Mouse (Mus musculus) hindbrain, embryonic 13.5 days (tissue): ENCODE data around the gene Pou2f2. TPM values are rescaled to one million over a fixed set of nuclear protein-coding genes. Genes with fewer than 3 reads are reported as not detected.
A peak's percentile ranks its signal among the peaks of the same experiment; 100 is the strongest.

Experiments used
- ATAC-seq: fragments of 200-750 bp; cut with Nextera tagmentation; 2 replicates; pipeline ENCODE4 v1.8.0; 2017; ENCODE audit warnings: moderate TSS enrichment; ENCODE audit not compliant: low FRiP score
- H3K27ac ChIP-seq: fragments of 300-500 bp; sonication (generic); 2 replicates; pipeline ENCODE4 v1.5.1; 2015; ENCODE audit warnings: inconsistent platforms, mild to moderate bottlenecking, moderate library complexity
- H3K27me3 ChIP-seq: fragments of 300-500 bp; sonication (generic); 2 replicates; pipeline ENCODE4 v1.6.1; 2015; ENCODE audit warnings: mild to moderate bottlenecking, inconsistent platforms
- H3K36me3 ChIP-seq: fragments of 300-500 bp; sonication (generic); 2 replicates; pipeline ENCODE4 v1.6.1; 2015; ENCODE audit warnings: mild to moderate bottlenecking, inconsistent platforms
- H3K4me1 ChIP-seq: fragments of 300-500 bp; sonication (generic); replicated peaks from 2 replicates; pipeline ENCODE4 v1.6.1; 2015; ENCODE audit warnings: inconsistent platforms
- H3K4me2 ChIP-seq: fragments of 300-500 bp; sonication (generic); 2 replicates; pipeline ENCODE4 v1.6.1; 2015; ENCODE audit warnings: inconsistent platforms, mild to moderate bottlenecking, moderate library complexity
- H3K4me3 ChIP-seq: fragments of 300-500 bp; sonication (generic); 2 replicates; pipeline ENCODE4 v1.5.1; 2015; ENCODE audit warnings: mild to moderate bottlenecking, inconsistent platforms
- H3K9ac ChIP-seq: fragments of 300-500 bp; sonication (generic); 2 replicates; pipeline ENCODE4 v1.6.1; 2015; ENCODE audit warnings: mild to moderate bottlenecking, inconsistent platforms
- H3K9me3 ChIP-seq: fragments of 300-500 bp; sonication (generic); 2 replicates; pipeline ENCODE4 v1.6.1; 2016; ENCODE audit warnings: inconsistent platforms
- WGBS: fragments of 180-500 bp; shearing (Covaris S2); methylation state at CpG from one replicate; pipeline ENCODE4 v1.1.7; 2015; 5-methylcytosine and 5-hydroxymethylcytosine counted together
- polyA plus RNA-seq: library from polyadenylated mRNA; unstranded; fragments of >200 nt; fragmentation: Nextera tagmentation; extraction: Ambion mirVana; gene quantifications from 2 replicates; pipeline ENCODE4 v1.2.1, GENCODE M21; 2015

Pou2f2 gene
- polyA plus RNA-seq, 1 experiment from 2014 or later, result 33.2 TPM

- Histone ChIP-seq H3K4me1 (peaks cover 18% of the 10 kb centered on the region), H3K4me2 (no peak overlapping the region), H3K27ac (no peak overlapping the region), H3K9ac (no peak overlapping the region), H3K4me3 (no peak overlapping the region), H3K27me3 (no peaks in the 10 kb centered on the region), H3K36me3 (peaks cover 24% of the 10 kb centered on the region), H3K9me3 (no peaks in the 10 kb centered on the region)
- 84% methylated on average over 12 of the region's 12 CpGs for WGBS
- no peak for ATAC-seq
These were observed 70.2 kb downstream of the Pou2f2 start for GRCm38 (mm10) chr7:25109355-25109754.

DNA sequence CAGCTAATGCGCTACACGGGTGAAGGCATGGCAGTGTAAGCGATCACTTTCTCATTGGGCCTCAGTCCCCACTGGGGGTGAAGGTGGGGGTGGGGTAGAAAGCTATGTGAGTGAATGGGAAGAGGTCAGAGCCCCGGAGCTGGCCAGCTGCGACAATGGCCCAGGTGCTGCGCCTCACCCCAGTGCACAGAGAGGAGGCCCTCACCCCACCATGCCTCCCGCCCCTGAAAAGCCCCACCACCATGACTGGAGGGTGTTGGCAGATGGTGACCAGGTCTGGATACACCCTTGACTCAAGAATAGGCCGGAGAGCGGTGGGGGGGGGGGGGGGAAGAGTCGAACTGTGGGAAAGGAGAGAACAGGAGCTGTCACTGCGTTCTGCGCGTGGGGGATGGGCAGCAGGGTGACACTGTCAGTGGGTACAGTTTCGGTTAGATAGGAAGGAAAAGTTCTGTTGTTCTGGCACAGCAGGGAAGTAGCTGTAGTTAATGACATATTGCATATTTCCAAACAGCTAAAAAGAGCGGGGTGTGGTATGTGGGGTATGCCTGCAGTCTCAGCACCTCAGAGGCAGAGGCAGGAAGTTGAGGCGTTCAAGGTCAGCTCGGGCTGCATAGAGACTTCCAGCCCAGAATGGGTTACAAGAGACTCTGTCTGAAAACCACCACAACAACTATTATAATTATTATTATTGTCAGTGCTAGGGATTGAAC is 72.6 kb downstream of the Pou2f2 start:
- peaks cover 11% of the 10 kb centered on the region for H3K36me3 ChIP-seq
- H3K9ac ChIP-seq, result no peak overlapping the region
- no peak for ATAC-seq
- no peak overlapping the region for H3K27ac ChIP-seq
- H3K9me3 ChIP-seq, result no peaks in the 10 kb centered on the region
- 34% methylated on average over 16 of the region's 17 CpGs for WGBS
- H3K4me2 ChIP-seq, result no peak overlapping the region
- H3K4me3 ChIP-seq, result no peak overlapping the region
- H3K4me1 ChIP-seq, result peaks cover 18% of the 10 kb centered on the region
- H3K27me3 ChIP-seq, result no peaks in the 10 kb centered on the region

DNA sequence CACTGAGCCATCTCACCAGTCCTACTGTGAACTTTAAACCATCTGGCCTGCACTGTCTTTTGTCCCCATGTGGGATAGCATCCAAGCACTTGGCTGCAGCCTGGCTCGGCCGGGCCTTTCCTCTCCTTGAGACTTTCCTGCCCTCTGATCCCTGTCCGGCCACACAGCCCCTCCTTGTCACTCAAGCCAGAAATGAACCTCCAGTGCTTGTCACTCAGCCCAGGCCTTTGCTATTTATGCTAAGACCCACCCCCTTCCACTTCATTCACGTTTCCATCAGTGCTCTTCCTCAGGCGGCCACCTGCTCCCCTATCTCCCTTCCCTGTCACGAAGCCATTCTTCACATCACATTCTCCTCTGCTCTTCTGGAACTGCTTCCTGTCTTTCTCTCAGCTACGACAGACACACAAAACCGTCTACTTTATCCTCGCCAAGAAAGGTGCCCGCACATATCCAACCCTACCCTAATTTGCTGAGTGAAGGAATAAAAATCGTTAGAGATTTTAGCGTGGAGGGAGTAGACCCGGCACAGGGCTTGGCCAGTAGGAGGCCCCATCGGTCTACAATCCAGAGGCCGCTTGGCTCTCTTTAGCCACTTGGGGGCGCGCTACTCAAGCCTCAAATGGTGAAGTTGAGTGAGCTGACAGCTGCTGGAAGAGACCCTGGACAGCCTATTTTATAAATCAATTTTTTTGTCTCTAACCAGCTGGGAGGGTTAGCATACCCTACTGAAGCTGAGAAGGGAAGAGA is 73.9 kb downstream of the Pou2f2 start:
- Histone ChIP-seq H3K4me3 (no peak overlapping the region), H3K4me1 (peaks cover 18% of the 10 kb centered on the region), H3K27me3 (no peaks in the 10 kb centered on the region), H3K4me2 (0 out of 2 replicates have a peak overlapping the region, but pooled peaks have one; percentile 10), H3K9me3 (no peaks in the 10 kb centered on the region), H3K9ac (no peak overlapping the region), H3K27ac (peak overlapping the region; percentile 66), H3K36me3 (peaks cover 9% of the 10 kb centered on the region)
- 16% methylated on average over 17 of the region's 17 CpGs for WGBS
- peak; percentile 61 for ATAC-seq

- Histone ChIP-seq H3K4me2 (no peak overlapping the region), H3K9me3 (no peaks in the 10 kb centered on the region), H3K4me3 (no peak overlapping the region), H3K27ac (no peak overlapping the region), H3K4me1 (no peaks in the 10 kb centered on the region), H3K36me3 (peaks cover 49% of the 10 kb centered on the region), H3K9ac (no peak overlapping the region), H3K27me3 (no peaks in the 10 kb centered on the region)
- WGBS, result 54% methylated on average over 4 of the region's 4 CpGs
- no peak for ATAC-seq
These were observed 79.9 kb downstream of the Pou2f2 start for GRCm38 (mm10) chr7:25099581-25099980.

DNA sequence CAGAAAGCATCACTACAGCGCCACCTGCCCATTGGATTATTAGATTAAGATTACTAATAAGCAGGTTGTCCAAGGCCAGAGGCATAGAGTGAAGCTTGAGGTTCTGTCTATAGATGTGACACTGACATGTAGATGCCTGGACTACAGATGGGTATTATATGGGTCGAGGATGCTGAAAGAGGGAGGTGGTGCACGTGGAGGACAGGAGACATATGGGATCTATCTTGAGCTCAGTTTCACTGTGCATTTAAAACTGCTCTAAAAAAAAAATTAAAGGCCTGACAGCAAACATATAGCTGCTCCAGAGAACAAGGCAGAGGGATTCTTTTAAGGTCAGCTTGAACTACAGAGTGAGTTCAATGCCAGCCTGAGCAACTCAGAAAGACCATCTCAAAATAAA is 81.4 kb downstream of the Pou2f2 start:
- Histone ChIP-seq H3K9ac (no peak overlapping the region), H3K36me3 (peaks cover 55% of the 10 kb centered on the region), H3K4me1 (peaks cover 4% of the 10 kb centered on the region), H3K9me3 (no peaks in the 10 kb centered on the region), H3K4me3 (no peak overlapping the region), H3K27ac (no peak overlapping the region), H3K4me2 (no peak overlapping the region), H3K27me3 (no peaks in the 10 kb centered on the region)
- WGBS, result 84% methylated on average over 3 of the region's 3 CpGs
- ATAC-seq, result no peak

DNA sequence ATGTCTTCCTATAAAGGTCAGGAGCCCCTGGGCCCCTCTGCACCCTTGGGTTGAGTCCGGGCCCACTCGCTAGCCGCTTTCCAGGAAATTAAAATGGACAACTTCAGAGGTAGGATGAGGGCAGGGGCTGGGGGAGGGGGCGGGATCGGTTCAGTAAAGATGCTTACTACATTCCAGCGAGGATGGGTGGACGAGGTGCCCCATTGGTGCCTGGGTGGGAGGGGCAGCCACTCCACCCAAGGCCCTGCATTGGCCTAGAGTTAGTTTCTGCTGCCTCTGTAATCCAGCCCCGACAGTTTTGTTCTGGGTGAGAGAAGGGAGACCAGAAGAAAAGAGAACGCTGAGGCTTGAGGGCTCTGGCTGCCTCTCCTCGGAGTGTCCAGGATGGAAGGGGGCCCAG is 89.7 kb downstream of the Pou2f2 start:
- Histone ChIP-seq H3K27me3 (no peaks in the 10 kb centered on the region), H3K27ac (no peak overlapping the region), H3K4me1 (peaks cover 22% of the 10 kb centered on the region), H3K9ac (no peak overlapping the region; the same call in 1 of the 2 replicates), H3K9me3 (no peaks in the 10 kb centered on the region), H3K4me2 (no peak overlapping the region), H3K4me3 (no peak overlapping the region), H3K36me3 (peaks cover 40% of the 10 kb centered on the region)
- 24% methylated on average over 10 of the region's 10 CpGs for WGBS
- no peak for ATAC-seq

DNA sequence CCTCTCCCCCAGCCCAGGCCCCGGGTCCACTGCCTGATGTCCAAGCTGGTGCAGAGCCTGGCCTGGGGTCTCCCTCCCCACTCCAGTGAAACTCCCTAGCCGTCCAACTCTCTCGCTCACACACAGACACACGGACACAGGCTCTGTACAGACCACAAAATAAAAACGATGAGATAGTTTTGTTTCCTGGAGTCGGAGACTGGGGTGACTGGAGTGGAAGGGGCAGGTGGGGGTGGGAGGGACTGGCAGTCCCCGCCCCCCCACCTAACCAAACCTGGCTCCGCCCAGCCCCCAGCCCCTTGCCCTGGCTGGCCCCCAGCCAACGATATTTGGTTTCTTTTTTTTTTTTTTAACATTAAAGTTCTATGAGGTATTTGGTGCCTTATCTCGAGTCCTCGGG is 90.6 kb downstream of the Pou2f2 start:
- peaks cover 43% of the 10 kb centered on the region for H3K36me3 ChIP-seq
- no peak overlapping the region for H3K27ac ChIP-seq
- H3K4me1 ChIP-seq, result peaks cover 22% of the 10 kb centered on the region
- no peak overlapping the region for H3K9ac ChIP-seq
- no peaks in the 10 kb centered on the region for H3K9me3 ChIP-seq
- H3K27me3 ChIP-seq, result no peaks in the 10 kb centered on the region
- ATAC-seq, result no peak
- no peak overlapping the region for H3K4me2 ChIP-seq
- no peak overlapping the region for H3K4me3 ChIP-seq
- WGBS, result 26% methylated on average over 11 of the region's 11 CpGs

- Histone ChIP-seq H3K36me3 (peaks cover 46% of the 10 kb centered on the region), H3K27me3 (no peaks in the 10 kb centered on the region), H3K4me1 (peaks cover 22% of the 10 kb centered on the region), H3K4me2 (no peak overlapping the region), H3K4me3 (no peak overlapping the region), H3K27ac (no peak overlapping the region), H3K9ac (no peak overlapping the region), H3K9me3 (no peaks in the 10 kb centered on the region)
- no peak for ATAC-seq
- 3% methylated on average over 10 of the region's 10 CpGs for WGBS
These were observed 91.0 kb downstream of the Pou2f2 start for GRCm38 (mm10) chr7:25088531-25088930.

- ATAC-seq, result no peak
- Histone ChIP-seq H3K9ac (peak overlapping the region; percentile 49; the same call in 1 of the 2 replicates), H3K4me1 (peaks cover 17% of the 10 kb centered on the region), H3K27me3 (no peaks in the 10 kb centered on the region), H3K27ac (no peak overlapping the region), H3K9me3 (no peaks in the 10 kb centered on the region), H3K4me3 (no peak overlapping the region), H3K4me2 (no peak overlapping the region), H3K36me3 (peaks cover 46% of the 10 kb centered on the region)
- 35% methylated on average over 5 of the region's 5 CpGs for WGBS
These were observed 91.6 kb downstream of the Pou2f2 start for GRCm38 (mm10) chr7:25087972-25088371.

DNA sequence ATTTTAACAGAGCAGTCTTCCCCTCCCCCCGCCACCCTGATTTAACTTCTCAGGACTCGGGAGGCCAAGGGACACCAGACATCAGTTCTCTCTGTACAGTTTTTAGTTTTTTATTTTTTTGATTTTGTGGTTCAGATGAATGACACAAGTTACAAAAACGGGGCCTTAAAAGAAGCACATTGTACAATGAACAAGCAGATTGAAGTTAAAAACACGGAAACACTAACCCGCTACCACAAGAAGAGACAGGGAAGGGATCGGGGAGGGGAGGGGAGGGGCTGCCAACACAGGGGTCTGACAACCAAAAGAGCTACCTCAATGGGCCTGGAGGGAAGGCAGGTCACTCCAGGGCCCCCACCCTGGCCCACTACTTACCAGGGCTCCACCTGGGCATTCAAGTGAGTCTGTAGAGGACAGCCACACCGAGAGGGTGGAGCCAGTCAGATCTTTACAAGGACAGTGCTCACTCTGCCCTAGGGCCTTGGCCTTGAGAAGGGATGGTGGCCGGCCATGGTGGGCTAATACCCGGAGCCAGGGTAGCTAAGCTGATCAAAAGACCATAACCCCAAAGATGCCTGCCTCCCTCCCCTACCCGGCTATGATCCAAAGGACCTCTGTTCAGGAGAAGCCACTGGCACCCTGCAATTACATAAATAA is 92.1 kb downstream of the Pou2f2 start:
- H3K4me2 ChIP-seq, result no peak overlapping the region
- ATAC-seq, result no peak
- peak overlapping the region; percentile 49; the same call in 1 of the 2 replicates for H3K9ac ChIP-seq
- H3K27ac ChIP-seq, result peak overlapping the region; percentile 40
- peaks cover 12% of the 10 kb centered on the region; the same call in 1 of the 2 replicates for H3K4me1 ChIP-seq
- no peak overlapping the region for H3K4me3 ChIP-seq
- H3K36me3 ChIP-seq, result peaks cover 46% of the 10 kb centered on the region
- no peaks in the 10 kb centered on the region for H3K9me3 ChIP-seq
- no peaks in the 10 kb centered on the region for H3K27me3 ChIP-seq
- WGBS, result 56% methylated on average over 10 of the region's 10 CpGs

GRCm38 (mm10) chr7:25086656-25087055 is 92.9 kb downstream of the Pou2f2 start:
- no peak overlapping the region for H3K4me2 ChIP-seq
- ATAC-seq, result no peak
- H3K4me3 ChIP-seq, result no peak overlapping the region
- no peaks in the 10 kb centered on the region for H3K27me3 ChIP-seq
- no peaks in the 10 kb centered on the region for H3K9me3 ChIP-seq
- WGBS, result 54% methylated on average over 3 of the region's 3 CpGs
- H3K36me3 ChIP-seq, result peaks cover 48% of the 10 kb centered on the region
- peaks cover 12% of the 10 kb centered on the region; the same call in 1 of the 2 replicates for H3K4me1 ChIP-seq
- no peak overlapping the region for H3K9ac ChIP-seq
- H3K27ac ChIP-seq, result no peak overlapping the region

DNA sequence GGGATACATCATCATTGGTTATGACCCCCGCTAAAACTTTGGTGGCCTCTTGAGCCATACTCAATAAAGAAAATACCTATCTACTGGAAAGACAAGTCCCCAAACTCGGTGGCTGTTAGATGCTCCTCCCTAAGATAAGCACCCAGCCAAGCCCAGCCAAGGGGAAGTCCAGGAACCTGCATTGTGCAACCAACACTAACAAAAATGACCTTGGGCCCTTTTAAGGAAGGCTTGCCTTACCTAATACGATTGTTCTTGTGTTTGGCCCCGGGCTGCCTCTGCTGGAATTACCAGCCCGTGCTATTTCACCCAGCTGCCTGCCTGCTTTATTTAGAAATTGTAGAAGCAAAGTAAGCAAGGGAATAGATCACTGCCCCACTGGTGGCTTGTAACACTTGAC is 94.9 kb downstream of the Pou2f2 start:
- Histone ChIP-seq H3K27ac (0 out of 2 replicates have a peak overlapping the region, but pooled peaks have one; percentile 23), H3K9me3 (no peaks in the 10 kb centered on the region), H3K27me3 (no peaks in the 10 kb centered on the region), H3K36me3 (peaks cover 63% of the 10 kb centered on the region), H3K4me3 (no peak overlapping the region), H3K9ac (no peak overlapping the region), H3K4me2 (no peak overlapping the region), H3K4me1 (peaks cover 14% of the 10 kb centered on the region)
- 92% methylated on average over 5 of the region's 5 CpGs for WGBS
- ATAC-seq, result no peak
